Mouse (Mus musculus): ENCODE measurements at regions not wholly inside any gene's neighbourhood (a gene's known extent, or its start where the extent isn't known, plus 50 kb on each side); places are given as distances from the start of the nearest gene placed in this dataset.

GRCm38 (mm10) chr13:99610498-99610897 lies 94.2 kb upstream of the Map1b start:
- TF ChIP-seq GATA1 (IDR thresholded peaks at IDR 0.05; ENCODE audit: low read length) (no peak), TAL1 (IDR thresholded peaks at IDR 0.05; ENCODE audit: low read length) (no peak)
- no peaks in the 10 kb centered on the region for H3K4me1 ChIP-seq (ENCODE audit: control insufficient read depth)
- no peaks in the 10 kb centered on the region for H3K9me3 ChIP-seq (ENCODE audit: control insufficient read depth, low read length)
- H3K36me3 ChIP-seq (ENCODE audit: control insufficient read depth) = no peaks in the 10 kb centered on the region
- no peaks in the 10 kb centered on the region for H3K27me3 ChIP-seq (ENCODE audit: control insufficient read depth)
- H3K4me3 ChIP-seq (replicated peaks) = no peak overlapping the region

GRCm38 (mm10) chr13:99609151-99610146 lies 93.1 kb upstream of the Map1b start:
- TF ChIP-seq TAL1 (IDR thresholded peaks at IDR 0.05; ENCODE audit: low read length) (no peak), GATA1 (IDR thresholded peaks at IDR 0.05; ENCODE audit: low read length) (no peak)
- Histone ChIP-seq H3K4me3 (replicated peaks) (no peak overlapping the region), H3K4me1 (ENCODE audit: control insufficient read depth) (no peaks in the 10 kb centered on the region), H3K9me3 (ENCODE audit: control insufficient read depth, low read length) (no peaks in the 10 kb centered on the region), H3K27me3 (ENCODE audit: control insufficient read depth) (no peaks in the 10 kb centered on the region), H3K36me3 (ENCODE audit: control insufficient read depth) (no peaks in the 10 kb centered on the region)

- no peak overlapping the region for H3K4me3 ChIP-seq (replicated peaks)
- no peaks in the 10 kb centered on the region for H3K27me3 ChIP-seq (ENCODE audit: control insufficient read depth)
- no peak for TF ChIP-seq TAL1 (IDR thresholded peaks at IDR 0.05; ENCODE audit: low read length)
- no peak for TF ChIP-seq GATA1 (IDR thresholded peaks at IDR 0.05; ENCODE audit: low read length)
- H3K4me1 ChIP-seq (ENCODE audit: control insufficient read depth) = no peaks in the 10 kb centered on the region
- no peaks in the 10 kb centered on the region for H3K9me3 ChIP-seq (ENCODE audit: control insufficient read depth, low read length)
- H3K36me3 ChIP-seq (ENCODE audit: control insufficient read depth) = no peaks in the 10 kb centered on the region
Observed at GRCm38 (mm10) chr13:99608591-99608990, 92.3 kb upstream of the Map1b start.

GRCm38 (mm10) chr13:99607208-99607607 lies 90.9 kb upstream of the Map1b start:
- H3K4me3 ChIP-seq (replicated peaks) = no peak overlapping the region
- H3K27me3 ChIP-seq (ENCODE audit: control insufficient read depth) = no peaks in the 10 kb centered on the region
- H3K4me1 ChIP-seq (ENCODE audit: control insufficient read depth) = no peaks in the 10 kb centered on the region
- no peaks in the 10 kb centered on the region for H3K36me3 ChIP-seq (ENCODE audit: control insufficient read depth)
- no peaks in the 10 kb centered on the region for H3K9me3 ChIP-seq (ENCODE audit: control insufficient read depth, low read length)
- TF ChIP-seq TAL1 (IDR thresholded peaks at IDR 0.05; ENCODE audit: low read length) (no peak), GATA1 (IDR thresholded peaks at IDR 0.05; ENCODE audit: low read length) (no peak)

GRCm38 (mm10) chr13:99606606-99606990 lies 90.3 kb upstream of the Map1b start:
- Histone ChIP-seq H3K9me3 (ENCODE audit: control insufficient read depth, low read length) (no peaks in the 10 kb centered on the region), H3K36me3 (ENCODE audit: control insufficient read depth) (no peaks in the 10 kb centered on the region), H3K27me3 (ENCODE audit: control insufficient read depth) (no peaks in the 10 kb centered on the region), H3K4me1 (ENCODE audit: control insufficient read depth) (no peaks in the 10 kb centered on the region), H3K4me3 (replicated peaks) (no peak overlapping the region)
- TF ChIP-seq TAL1 (IDR thresholded peaks at IDR 0.05; ENCODE audit: low read length) (no peak), GATA1 (IDR thresholded peaks at IDR 0.05; ENCODE audit: low read length) (no peak)

- no peaks in the 10 kb centered on the region for H3K27me3 ChIP-seq (ENCODE audit: control insufficient read depth)
- H3K4me3 ChIP-seq (replicated peaks) = no peak overlapping the region
- H3K9me3 ChIP-seq (ENCODE audit: control insufficient read depth, low read length) = no peaks in the 10 kb centered on the region
- no peaks in the 10 kb centered on the region for H3K4me1 ChIP-seq (ENCODE audit: control insufficient read depth)
- H3K36me3 ChIP-seq (ENCODE audit: control insufficient read depth) = no peaks in the 10 kb centered on the region
- TF ChIP-seq TAL1 (IDR thresholded peaks at IDR 0.05; ENCODE audit: low read length) (no peak), GATA1 (IDR thresholded peaks at IDR 0.05; ENCODE audit: low read length) (no peak)
Observed at GRCm38 (mm10) chr13:99605866-99606605, 89.7 kb upstream of the Map1b start.

GRCm38 (mm10) chr13:99597891-99598290 lies 81.6 kb upstream of the Map1b start:
- H3K4me3 ChIP-seq (replicated peaks) = no peak overlapping the region
- no peaks in the 10 kb centered on the region for H3K36me3 ChIP-seq (ENCODE audit: control insufficient read depth)
- H3K4me1 ChIP-seq (ENCODE audit: control insufficient read depth) = no peaks in the 10 kb centered on the region
- no peaks in the 10 kb centered on the region for H3K27me3 ChIP-seq (ENCODE audit: control insufficient read depth)
- no peaks in the 10 kb centered on the region for H3K9me3 ChIP-seq (ENCODE audit: control insufficient read depth, low read length)
- no peak for TF ChIP-seq GATA1 (IDR thresholded peaks at IDR 0.05; ENCODE audit: low read length)
- TF ChIP-seq TAL1 (IDR thresholded peaks at IDR 0.05; ENCODE audit: low read length) = no peak

- H3K9me3 ChIP-seq (ENCODE audit: control insufficient read depth, low read length) = no peaks in the 10 kb centered on the region
- H3K36me3 ChIP-seq (ENCODE audit: control insufficient read depth) = no peaks in the 10 kb centered on the region
- TF ChIP-seq GATA1 (IDR thresholded peaks at IDR 0.05; ENCODE audit: low read length) (no peak), TAL1 (IDR thresholded peaks at IDR 0.05; ENCODE audit: low read length) (no peak)
- no peaks in the 10 kb centered on the region for H3K27me3 ChIP-seq (ENCODE audit: control insufficient read depth)
- H3K4me3 ChIP-seq (replicated peaks) = no peak overlapping the region
- H3K4me1 ChIP-seq (ENCODE audit: control insufficient read depth) = no peaks in the 10 kb centered on the region
Observed at GRCm38 (mm10) chr13:99593846-99594813, 77.8 kb upstream of the Map1b start.
